ENCODE assay signal across 13 mouse cellular contexts in the genomic region with DNA sequence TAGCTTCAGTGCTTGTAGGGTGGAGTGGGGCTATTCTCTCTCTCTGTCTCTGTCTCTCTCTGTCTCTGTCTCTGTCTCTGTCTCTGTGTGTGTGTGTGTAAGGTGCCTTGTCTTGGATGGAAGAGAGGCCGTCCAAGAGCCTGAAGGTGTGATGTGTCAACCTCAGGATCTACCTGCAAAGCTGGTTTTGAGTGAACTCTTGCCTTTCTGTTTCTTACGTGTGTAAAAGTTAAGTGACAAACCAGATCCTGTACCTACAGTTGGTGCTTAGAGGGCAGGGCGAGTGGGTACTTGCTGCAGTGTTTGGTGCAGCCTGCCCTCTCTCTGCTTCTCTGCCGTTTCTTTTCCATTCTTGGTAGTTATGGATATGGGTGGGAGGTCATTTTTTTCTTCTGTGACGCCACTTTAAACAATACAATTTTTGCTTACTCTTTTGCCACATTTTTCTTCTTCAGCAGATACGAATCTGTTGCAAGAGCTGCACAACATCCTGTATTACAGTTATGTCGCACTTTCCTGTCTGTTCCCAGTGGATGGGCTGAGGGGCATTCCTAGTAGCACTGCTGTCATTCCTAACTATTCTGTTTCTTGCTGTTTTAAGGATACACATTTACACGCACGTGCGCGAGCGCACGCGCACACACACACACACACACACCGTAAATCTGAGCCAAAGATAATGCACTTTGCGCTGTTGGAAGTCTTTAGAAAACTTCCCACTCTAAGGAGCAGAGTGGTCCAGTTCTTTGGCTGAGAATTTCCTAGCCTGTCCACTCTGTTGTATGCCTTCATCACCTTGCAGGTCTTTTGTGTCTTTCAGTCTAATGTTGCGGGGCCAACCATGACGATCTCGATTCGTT. TPM values are rescaled to one million over a fixed set of nuclear protein-coding genes. Genes with fewer than 3 reads are reported as not detected.
DNase-seq lines count a peak whose midpoint lies in the region; ATAC-seq and TF ChIP-seq lines count a peak whose summit lies in the region.
"Had no signal": no experiment of that assay in that cellular context is flagged by ENCODE, and none has a peak within 500 bp of the region (broad histone marks: within the 10 kb centered on the region; RNA-seq: fewer than 3 reads in every experiment).

No protein-coding gene starts in this region.

- no peak for TF ChIP-seq EP300 in liver, postnatal 0 days (IDR thresholded peaks at IDR 0.05; ENCODE audit: low read depth)

- TF ChIP-seq CTCF in liver, postnatal 0 days (IDR thresholded peaks at IDR 0.05; ENCODE audit: low read depth) = no peak

- H3K9me3 ChIP-seq in heart, embryonic 13.5 days = no peaks in the 10 kb centered on the region
- H3K9me3 ChIP-seq in liver, postnatal 0 days (ENCODE audit: low read length) = no peaks in the 10 kb centered on the region
- H3K9me3 ChIP-seq in liver, embryonic 12.5 days (replicated peaks) = no peaks in the 10 kb centered on the region
- H3K9me3 ChIP-seq in limb, embryonic 10.5 days (replicated peaks) = no peaks in the 10 kb centered on the region
- H3K9me3 ChIP-seq: hindbrain, embryonic 10.5 days had no signal

- no peak for DNase-seq in heart, adult 18-20 months
- DNase-seq in liver, postnatal 0 days = no peak
- DNase-seq in limb, embryonic 10.5 days (ENCODE audit: low spot score) = no peak
- no peak for DNase-seq in right cerebral cortex, postnatal 36 days (ENCODE audit: low spot score in 2 of 2)
- DNase-seq in cerebellum, postnatal 10 days = no peak
- DNase-seq: cerebellum, postnatal 36 days; kidney, postnatal 14 days had no signal

- H3K9ac ChIP-seq in heart, embryonic 13.5 days = no peak overlapping the region
- H3K9ac ChIP-seq in liver, postnatal 0 days (replicated peaks) = no peak overlapping the region
- no peak overlapping the region for H3K9ac ChIP-seq in liver, embryonic 12.5 days

- no peak overlapping the region for H3K4me2 ChIP-seq in heart, embryonic 13.5 days
- H3K4me2 ChIP-seq in liver, postnatal 0 days (ENCODE audit: low read depth, low read length) = no peak overlapping the region
- no peak overlapping the region for H3K4me2 ChIP-seq in liver, embryonic 12.5 days
- H3K4me2 ChIP-seq: midbrain, embryonic 11.5 days had no signal

- H3K4me3 ChIP-seq in heart, embryonic 13.5 days = no peak overlapping the region
- H3K4me3 ChIP-seq in liver, postnatal 0 days (ENCODE audit: low read depth, low read length) = no peak overlapping the region
- H3K4me3 ChIP-seq in liver, embryonic 12.5 days = no peak overlapping the region
- H3K4me3 ChIP-seq in limb, embryonic 10.5 days = no peak overlapping the region
- H3K4me3 ChIP-seq: erythroblast, embryonic 14.5 days; hindbrain, embryonic 10.5 days had no signal

- no peaks in the 10 kb centered on the region for H3K36me3 ChIP-seq in heart, embryonic 13.5 days
- no peaks in the 10 kb centered on the region; the same call in 1 of the 2 replicates for H3K36me3 ChIP-seq in liver, postnatal 0 days (replicated peaks; ENCODE audit: insufficient read depth, low read length)
- no peaks in the 10 kb centered on the region for H3K36me3 ChIP-seq in liver, embryonic 12.5 days
- H3K36me3 ChIP-seq in limb, embryonic 10.5 days = peaks cover 32% of the 10 kb centered on the region

- 82% methylated on average over 20 of the region's 20 CpGs for WGBS in heart, embryonic 13.5 days
- WGBS in liver, postnatal 0 days (ENCODE audit: insufficient replicate concordance) = 81% methylated on average over 20 of the region's 20 CpGs
- 79% methylated on average over 20 of the region's 20 CpGs for WGBS in liver, embryonic 12.5 days (ENCODE audit: insufficient replicate concordance)
- 93% methylated on average over 20 of the region's 20 CpGs for WGBS in limb, embryonic 10.5 days

- H3K27me3 ChIP-seq in heart, embryonic 13.5 days (replicated peaks) = no peaks in the 10 kb centered on the region
- H3K27me3 ChIP-seq in liver, postnatal 0 days (ENCODE audit: insufficient read depth, low read length) = no peaks in the 10 kb centered on the region
- H3K27me3 ChIP-seq in liver, embryonic 12.5 days (replicated peaks) = no peaks in the 10 kb centered on the region
- no peaks in the 10 kb centered on the region for H3K27me3 ChIP-seq in limb, embryonic 10.5 days (ENCODE audit: low read depth, poor library complexity, severe bottlenecking)

- no peak for ATAC-seq in heart, embryonic 13.5 days (ENCODE audit: extremely low read depth, insufficient number of reproducible peaks, low FRiP score, low TSS enrichment)
- ATAC-seq in liver, postnatal 0 days = no peak
- ATAC-seq in liver, embryonic 12.5 days = no peak
- peak; percentile 27 for ATAC-seq in activated CD4-positive, CD25-positive, alpha-beta regulatory T cell, adult 4 months

- H3K4me1 ChIP-seq in heart, embryonic 13.5 days = peaks cover 69% of the 10 kb centered on the region
- peaks cover 6% of the 10 kb centered on the region; the same call in 1 of the 2 replicates for H3K4me1 ChIP-seq in liver, postnatal 0 days (ENCODE audit: insufficient read depth)
- H3K4me1 ChIP-seq in liver, embryonic 12.5 days = peaks cover 14% of the 10 kb centered on the region; the same call in 1 of the 2 replicates
- peaks cover 84% of the 10 kb centered on the region for H3K4me1 ChIP-seq in limb, embryonic 10.5 days

- H3K27ac ChIP-seq in heart, embryonic 13.5 days (replicated peaks) = 0 out of 2 replicates have a peak overlapping the region, but pooled peaks have one; percentile 36
- 0 out of 2 replicates have a peak overlapping the region, but pooled peaks have one; percentile 18 for H3K27ac ChIP-seq in liver, postnatal 0 days (ENCODE audit: low read depth)
- H3K27ac ChIP-seq in liver, embryonic 12.5 days = no peak overlapping the region
- peak overlapping the region; percentile 86 for H3K27ac ChIP-seq in limb, embryonic 10.5 days
- H3K27ac ChIP-seq: hindbrain, embryonic 10.5 days had no signal

RNA-seq across cellular contexts. Expression of a gene that starts 24.5 kb away (rescaled TPM):
- 7.0 and 7.1 TPM in 2 replicates for polyA plus RNA-seq in heart, embryonic 13.5 days (2015; fragmentation: Nextera tagmentation; extraction: Ambion mirVana)
- 1 to 10 TPM; 4.2 to 6.2 TPM for total RNA-seq in heart, adult 18-20 months (2021)
- polyA plus RNA-seq in liver, postnatal 0 days (2015; fragmentation: Nextera tagmentation; extraction: Ambion mirVana) = 2.7 and 4.3 TPM in 2 replicates
- polyA plus RNA-seq in liver, embryonic 12.5 days (2016; fragmentation: Nextera tagmentation; extraction: Ambion mirVana) = 1.1 and 1.8 TPM in 2 replicates
- polyA plus RNA-seq in activated CD4-positive, CD25-positive, alpha-beta regulatory T cell, adult 4 months (2017; shearing (Covaris generic)) = 10 to 100 TPM; 11.8 to 17.2 TPM
- polyA plus RNA-seq in limb, embryonic 10.5 days (2016; fragmentation: Nextera tagmentation; extraction: Ambion mirVana) = 23.0 and 23.5 TPM in 2 replicates
